Mouse (Mus musculus): ENCODE data around the gene Tbc1d1.

GRCm38 (mm10) chr5:64228252-64228651, 72.1 kb downstream of the Tbc1d1 start:
- TF ChIP-seq POLR2A (IDR thresholded peaks at IDR 0.05; ENCODE audit: insufficient read length, low read depth), result no peak
- no peak for TF ChIP-seq E2F4 (IDR thresholded peaks at IDR 0.05; ENCODE audit: insufficient read depth)
- TF ChIP-seq CEBPB (IDR thresholded peaks at IDR 0.05; ENCODE audit: insufficient read depth, poor library complexity, severe bottlenecking), result no peak
- TF ChIP-seq POLR2AphosphoS2 (IDR thresholded peaks at IDR 0.05; ENCODE audit: insufficient read length, low read depth), result no peak
- TF ChIP-seq USF1 (IDR thresholded peaks at IDR 0.05; ENCODE audit: low read depth), result no peak
- no peak for TF ChIP-seq MAX (IDR thresholded peaks at IDR 0.05; ENCODE audit: low read depth)
- no peak for TF ChIP-seq MYOG (IDR thresholded peaks at IDR 0.05; ENCODE audit: control insufficient read depth in 1 of 3, insufficient read depth in 1 of 3, insufficient read length in 2 of 3, low read depth in 2 of 3)
- no peak for TF ChIP-seq MYOD1 (IDR thresholded peaks at IDR 0.05; ENCODE audit: control insufficient read depth in 1 of 3, insufficient read length in 2 of 3, low read depth in 2 of 3)
- no peak for TF ChIP-seq TCF12 (IDR thresholded peaks at IDR 0.05; ENCODE audit: insufficient read depth, poor library complexity, severe bottlenecking)
- no peak for TF ChIP-seq REST (IDR thresholded peaks at IDR 0.05; ENCODE audit: insufficient read depth, insufficient read length)
- no peak for TF ChIP-seq TCF3 (IDR thresholded peaks at IDR 0.05; ENCODE audit: insufficient read length, low read depth)
- TF ChIP-seq SRF (IDR thresholded peaks at IDR 0.05; ENCODE audit: control insufficient read depth, insufficient read length, low read depth), result no peak

Measured in myocyte (in vitro differentiated cells).